Mouse (Mus musculus) kidney, adult 2 months (tissue): Measurements from ENCODE around the gene 1700016K19Rik. TPM values are rescaled to one million over a fixed set of nuclear protein-coding genes. Genes with fewer than 3 reads are reported as not detected.

ENCODE experiments used
- DNase-seq: peaks from one replicate; pipeline ENCODE4 v3.0.0; 2021
- H3K27ac ChIP-seq: fragments of 200-500 bp; 2 replicates; pipeline ENCODE4 v1.5.1; 2012; ENCODE audit warnings: low read depth, low read length, control low read depth, inconsistent platforms; ENCODE audit not compliant: insufficient read depth
- H3K27me3 ChIP-seq: fragments of 200-500 bp; replicated peaks from 2 replicates; pipeline ENCODE4 v1.6.1; 2012; ENCODE audit warnings: mild to moderate bottlenecking, moderate library complexity, low read length, inconsistent platforms; ENCODE audit not compliant: control insufficient read depth, insufficient read depth
- H3K36me3 ChIP-seq: fragments of 200-500 bp; 2 replicates; pipeline ENCODE4 v1.6.1; 2012; ENCODE audit warnings: mild to moderate bottlenecking, moderate library complexity, low read length, inconsistent platforms; ENCODE audit not compliant: control insufficient read depth, insufficient read depth
- H3K4me1 ChIP-seq: fragments of 200-500 bp; 2 replicates; pipeline ENCODE4 v1.6.1; 2011; ENCODE audit warnings: low read length; ENCODE audit not compliant: control insufficient read depth, insufficient read depth
- H3K4me3 ChIP-seq: fragments of 200-500 bp; 2 replicates; pipeline ENCODE4 v1.5.1; 2011; ENCODE audit warnings: mild to moderate bottlenecking, low read depth, low read length, control low read depth; ENCODE audit not compliant: insufficient read depth
- CTCF ChIP-seq: fragments of 200-500 bp; conservative IDR thresholded peaks from 2 replicates; pipeline ENCODE4 v1.5.1; 2011; ENCODE audit warnings: low read depth, mild to moderate bottlenecking, control low read depth, low read length, moderate library complexity, mixed read lengths; ENCODE audit not compliant: insufficient read depth, insufficient read length
- POLR2A ChIP-seq: fragments of 200-500 bp; IDR thresholded peaks from one replicate; pipeline ENCODE4 v1.6.1; 2011; ENCODE audit warnings: low read depth, low read length, control low read depth
- WGBS: fragments of 180-500 bp; shearing (Covaris S2); methylation state at CpG from one replicate; pipeline ENCODE4 v1.1.7; 2018; 5-methylcytosine and 5-hydroxymethylcytosine counted together
- polyA plus RNA-seq: library from polyadenylated mRNA; depleted of rRNA; stranded (reverse); fragments of >200 nt; gene quantifications from 2 replicates; pipeline ENCODE4 v1.2.3, GENCODE M21; 2012

Gene 1700016K19Rik
- polyA plus RNA-seq, 1 experiment, result 0.08 TPM

- H3K4me1 ChIP-seq, result no peaks in the 10 kb centered on the region
- H3K27me3 ChIP-seq, result no peaks in the 10 kb centered on the region
- 92% methylated on average over 4 of the region's 4 CpGs for WGBS
- TF ChIP-seq CTCF (no peak), POLR2A (no peak)
- no peaks in the 10 kb centered on the region for H3K36me3 ChIP-seq
- no peak overlapping the region for H3K4me3 ChIP-seq
- H3K27ac ChIP-seq, result no peak overlapping the region
- no peak for DNase-seq
Observed at GRCm38 (mm10) chr11:76019879-76020278, 20.2 kb downstream of the 1700016K19Rik start.

- TF ChIP-seq POLR2A (no peak), CTCF (no peak)
- WGBS, result 75% methylated on average over 9 of the region's 9 CpGs
- H3K4me1 ChIP-seq, result no peaks in the 10 kb centered on the region
- H3K27ac ChIP-seq, result no peak overlapping the region
- H3K4me3 ChIP-seq, result no peak overlapping the region
- H3K36me3 ChIP-seq, result no peaks in the 10 kb centered on the region
- no peaks in the 10 kb centered on the region for H3K27me3 ChIP-seq
- no peak for DNase-seq
Observed at GRCm38 (mm10) chr11:76020916-76021315, 21.2 kb downstream of the 1700016K19Rik start.

- 70% methylated on average over 7 of the region's 7 CpGs for WGBS
- TF ChIP-seq POLR2A, result no peak
- no peak for TF ChIP-seq CTCF
- Histone ChIP-seq H3K36me3 (no peaks in the 10 kb centered on the region), H3K27me3 (no peaks in the 10 kb centered on the region), H3K4me1 (peaks cover 4% of the 10 kb centered on the region), H3K27ac (no peak overlapping the region), H3K4me3 (peak overlapping the region; percentile 20; the same call in 1 of the 2 replicates)
- no peak for DNase-seq
Observed at GRCm38 (mm10) chr11:76025080-76025583, 25.4 kb downstream of the 1700016K19Rik start.

GRCm38 (mm10) chr11:76026527-76027138 lies 26.9 kb downstream of the 1700016K19Rik start:
- TF ChIP-seq POLR2A, result no peak
- peak overlapping the region; percentile 53 for H3K27ac ChIP-seq
- WGBS, result 15% methylated on average over 14 of the region's 14 CpGs
- H3K36me3 ChIP-seq, result no peaks in the 10 kb centered on the region
- H3K27me3 ChIP-seq, result no peaks in the 10 kb centered on the region
- H3K4me1 ChIP-seq, result peaks cover 4% of the 10 kb centered on the region
- DNase-seq, result no peak
- peak overlapping the region; percentile 78 for H3K4me3 ChIP-seq

- Histone ChIP-seq H3K4me1 (peaks cover 4% of the 10 kb centered on the region), H3K27me3 (no peaks in the 10 kb centered on the region), H3K27ac (peak within 1 kb of the TSS; percentile 53), H3K36me3 (no peaks in the 10 kb centered on the region), H3K4me3 (peak within 1 kb of the TSS; percentile 78)
- WGBS, result under 1% methylated on average over 111 of the region's 112 CpGs
- TF ChIP-seq POLR2A (peak; percentile 26), CTCF (peak; percentile 44; the same call in 1 of the 2 replicates)
- DNase-seq, result peak; percentile 92
Observed at GRCm38 (mm10) chr11:76027139-76028071, 27.7 kb downstream of the 1700016K19Rik start, which contains the start of gene Rflnb. Gene Rflnb (minus strand): TSS chr11:76027782.

GRCm38 (mm10) chr11:76028072-76028465 lies 28.4 kb downstream of the 1700016K19Rik start:
- no peak for DNase-seq
- TF ChIP-seq CTCF (no peak), POLR2A (no peak)
- H3K27ac ChIP-seq, result peak overlapping the region; percentile 31; the same call in 1 of the 2 replicates
- H3K4me3 ChIP-seq, result peak overlapping the region; percentile 78
- peaks cover 4% of the 10 kb centered on the region for H3K4me1 ChIP-seq
- no peaks in the 10 kb centered on the region for H3K36me3 ChIP-seq
- H3K27me3 ChIP-seq, result no peaks in the 10 kb centered on the region
- WGBS, result 10% methylated on average over 11 of the region's 14 CpGs

- DNase-seq, result no peak
- WGBS, result 88% methylated on average over 6 of the region's 6 CpGs
- H3K36me3 ChIP-seq, result no peaks in the 10 kb centered on the region
- no peak overlapping the region for H3K4me3 ChIP-seq
- TF ChIP-seq CTCF (no peak), POLR2A (no peak)
- H3K4me1 ChIP-seq, result 0 out of 2 replicates have a peak, but pooled peaks cover under 1% of the 10 kb centered on the region
- no peak overlapping the region for H3K27ac ChIP-seq
- no peaks in the 10 kb centered on the region for H3K27me3 ChIP-seq
Observed at GRCm38 (mm10) chr11:76033359-76033758, 33.6 kb downstream of the 1700016K19Rik start.
